Mouse (Mus musculus): Measurements from ENCODE around the gene Osbpl3. TPM values are rescaled to one million over a fixed set of nuclear protein-coding genes. Genes with fewer than 3 reads are reported as not detected.
A peak's percentile ranks its signal among the peaks of the same experiment; 100 is the strongest.

Gene Osbpl3
- polyA plus RNA-seq, 1 experiment, result 23.4 TPM

- Histone ChIP-seq H3K27ac (ENCODE audit: insufficient read depth, low read depth, low read length) (no peak overlapping the region), H3K4me3 (ENCODE audit: insufficient read depth, low read length) (no peak overlapping the region), H3K4me1 (ENCODE audit: control insufficient read depth, insufficient read depth, low read length) (peaks cover 5% of the 10 kb centered on the region)
- TF ChIP-seq CTCF (IDR thresholded peaks at IDR 0.05; ENCODE audit: low read depth, low read length), result no peak
- no peak for TF ChIP-seq POLR2A (IDR thresholded peaks at IDR 0.05; ENCODE audit: borderline replicate concordance, low read depth, low read length)
Observed at GRCm38 (mm10) chr6:50326192-50326591, 129.8 kb downstream of the Osbpl3 start.

GRCm38 (mm10) chr6:50325485-50325884 is 130.5 kb downstream of the Osbpl3 start:
- Histone ChIP-seq H3K4me1 (ENCODE audit: control insufficient read depth, insufficient read depth, low read length) (peaks cover 2% of the 10 kb centered on the region), H3K27ac (ENCODE audit: insufficient read depth, low read depth, low read length) (no peak overlapping the region), H3K4me3 (ENCODE audit: insufficient read depth, low read length) (no peak overlapping the region)
- TF ChIP-seq CTCF (IDR thresholded peaks at IDR 0.05; ENCODE audit: low read depth, low read length) (no peak), POLR2A (IDR thresholded peaks at IDR 0.05; ENCODE audit: borderline replicate concordance, low read depth, low read length) (no peak)

GRCm38 (mm10) chr6:50322631-50323030 is 133.4 kb downstream of the Osbpl3 start:
- H3K4me1 ChIP-seq (ENCODE audit: control insufficient read depth, insufficient read depth, low read length), result no peaks in the 10 kb centered on the region; the same call in 1 of the 2 replicates

GRCm38 (mm10) chr6:50321739-50322138 is 134.3 kb downstream of the Osbpl3 start:
- TF ChIP-seq CTCF (IDR thresholded peaks at IDR 0.05; ENCODE audit: low read depth, low read length) (no peak), POLR2A (IDR thresholded peaks at IDR 0.05; ENCODE audit: borderline replicate concordance, low read depth, low read length) (no peak)
- Histone ChIP-seq H3K4me1 (ENCODE audit: control insufficient read depth, insufficient read depth, low read length) (no peaks in the 10 kb centered on the region; the same call in 1 of the 2 replicates), H3K4me3 (ENCODE audit: insufficient read depth, low read length) (no peak overlapping the region), H3K27ac (ENCODE audit: insufficient read depth, low read depth, low read length) (no peak overlapping the region)

More at GRCm38 (mm10) chr6:50322631-50323030, 133.4 kb downstream of the Osbpl3 start:
- no peak overlapping the region for H3K27ac ChIP-seq (ENCODE audit: insufficient read depth, low read depth, low read length)
- H3K4me3 ChIP-seq (ENCODE audit: insufficient read depth, low read length), result no peak overlapping the region
- TF ChIP-seq CTCF (IDR thresholded peaks at IDR 0.05; ENCODE audit: low read depth, low read length) (no peak), POLR2A (IDR thresholded peaks at IDR 0.05; ENCODE audit: borderline replicate concordance, low read depth, low read length) (no peak)

- H3K27ac ChIP-seq (ENCODE audit: insufficient read depth, low read depth, low read length), result no peak overlapping the region
- TF ChIP-seq CTCF (IDR thresholded peaks at IDR 0.05; ENCODE audit: low read depth, low read length) (no peak), POLR2A (IDR thresholded peaks at IDR 0.05; ENCODE audit: borderline replicate concordance, low read depth, low read length) (no peak)
- H3K4me3 ChIP-seq (ENCODE audit: insufficient read depth, low read length), result no peak overlapping the region
Observed at GRCm38 (mm10) chr6:50318590-50319172, 137.3 kb downstream of the Osbpl3 start.

GRCm38 (mm10) chr6:50318150-50318549 is 137.9 kb downstream of the Osbpl3 start:
- no peak overlapping the region for H3K4me3 ChIP-seq (ENCODE audit: insufficient read depth, low read length)
- H3K4me1 ChIP-seq (ENCODE audit: control insufficient read depth, insufficient read depth, low read length), result no peaks in the 10 kb centered on the region
- no peak for TF ChIP-seq POLR2A (IDR thresholded peaks at IDR 0.05; ENCODE audit: borderline replicate concordance, low read depth, low read length)
- H3K27ac ChIP-seq (ENCODE audit: insufficient read depth, low read depth, low read length), result no peak overlapping the region

More at GRCm38 (mm10) chr6:50318590-50319172, 137.3 kb downstream of the Osbpl3 start:
- no peaks in the 10 kb centered on the region for H3K4me1 ChIP-seq (ENCODE audit: control insufficient read depth, insufficient read depth, low read length)

GRCm38 (mm10) chr6:50316795-50317505 is 139.1 kb downstream of the Osbpl3 start:
- no peaks in the 10 kb centered on the region for H3K4me1 ChIP-seq (ENCODE audit: control insufficient read depth, insufficient read depth, low read length)
- no peak overlapping the region for H3K4me3 ChIP-seq (ENCODE audit: insufficient read depth, low read length)
- no peak overlapping the region for H3K27ac ChIP-seq (ENCODE audit: insufficient read depth, low read depth, low read length)
- no peak for TF ChIP-seq POLR2A (IDR thresholded peaks at IDR 0.05; ENCODE audit: borderline replicate concordance, low read depth, low read length)
- no peak for TF ChIP-seq CTCF (IDR thresholded peaks at IDR 0.05; ENCODE audit: low read depth, low read length)

- TF ChIP-seq POLR2A (IDR thresholded peaks at IDR 0.05; ENCODE audit: borderline replicate concordance, low read depth, low read length), result no peak
- TF ChIP-seq CTCF (IDR thresholded peaks at IDR 0.05; ENCODE audit: low read depth, low read length), result no peak
Observed at GRCm38 (mm10) chr6:50314406-50315071, 141.5 kb downstream of the Osbpl3 start.

GRCm38 (mm10) chr6:50312647-50313046 is 143.4 kb downstream of the Osbpl3 start:
- TF ChIP-seq CTCF (IDR thresholded peaks at IDR 0.05; ENCODE audit: low read depth, low read length) (peak; percentile 81), POLR2A (IDR thresholded peaks at IDR 0.05; ENCODE audit: borderline replicate concordance, low read depth, low read length) (no peak)
- no peaks in the 10 kb centered on the region for H3K4me1 ChIP-seq (ENCODE audit: control insufficient read depth, insufficient read depth, low read length)
- no peak overlapping the region for H3K4me3 ChIP-seq (ENCODE audit: insufficient read depth, low read length)
- no peak overlapping the region for H3K27ac ChIP-seq (ENCODE audit: insufficient read depth, low read depth, low read length)

More at GRCm38 (mm10) chr6:50314406-50315071, 141.5 kb downstream of the Osbpl3 start:
- Histone ChIP-seq H3K27ac (ENCODE audit: insufficient read depth, low read depth, low read length) (no peak overlapping the region), H3K4me1 (ENCODE audit: control insufficient read depth, insufficient read depth, low read length) (no peaks in the 10 kb centered on the region), H3K4me3 (ENCODE audit: insufficient read depth, low read length) (no peak overlapping the region)

- TF ChIP-seq POLR2A (IDR thresholded peaks at IDR 0.05; ENCODE audit: borderline replicate concordance, low read depth, low read length), result no peak
- H3K4me3 ChIP-seq (ENCODE audit: insufficient read depth, low read length), result no peak overlapping the region
- H3K4me1 ChIP-seq (ENCODE audit: control insufficient read depth, insufficient read depth, low read length), result peaks cover 25% of the 10 kb centered on the region
- no peak overlapping the region for H3K27ac ChIP-seq (ENCODE audit: insufficient read depth, low read depth, low read length)
Observed at GRCm38 (mm10) chr6:50309019-50309418, 147.0 kb downstream of the Osbpl3 start.
